Mouse (Mus musculus): Measurements from ENCODE around the gene Phf1. TPM values are rescaled to one million over a fixed set of nuclear protein-coding genes. Genes with fewer than 3 reads are reported as not detected.
"Not testable (repeated sequence)": the region's sequence is repeated elsewhere in the genome, so short reads cannot be mapped to it uniquely, and the experiment has no call there.

The Phf1 gene
- polyA plus RNA-seq, 1 experiment from 2014 or later, result 5.5 TPM

- no peaks in the 10 kb centered on the region for H3K9me3 ChIP-seq (ENCODE audit: control insufficient read depth, low read length)
- peak within 1 kb of the TSS; percentile 84 for H3K4me2 ChIP-seq (replicated peaks; ENCODE audit: low read depth, low read length)
- ATAC-seq (ENCODE audit: low FRiP score), result peak; percentile 97
- peak within 1 kb of the TSS; percentile 92 for H3K4me3 ChIP-seq (ENCODE audit: low read depth, low read length)
- WGBS, result under 1% methylated on average over 75 of the region's 75 CpGs
- 0 out of 2 replicates have a peak, but pooled peaks cover 4% of the 10 kb centered on the region for H3K36me3 ChIP-seq (ENCODE audit: control insufficient read depth, insufficient read depth, low read length)
- H3K27ac ChIP-seq (ENCODE audit: low read depth, low read length), result peak within 1 kb of the TSS; percentile 56; the same call in 1 of the 2 replicates
- peaks cover 6% of the 10 kb centered on the region; the same call in 1 of the 2 replicates for H3K4me1 ChIP-seq (replicated peaks; ENCODE audit: control insufficient read depth, insufficient read depth, low read length)
- H3K9ac ChIP-seq (ENCODE audit: low read depth, low read length), result peak within 1 kb of the TSS; percentile 70
- no peaks in the 10 kb centered on the region for H3K27me3 ChIP-seq (ENCODE audit: control insufficient read depth, insufficient read depth, low read length)
- peak; percentile 95 for DNase-seq (ENCODE audit: low spot score)
These were observed 40.1 kb downstream of the Phf1 start, which contains the start of gene Zbtb9 for GRCm38 (mm10) chr17:26972703-26973574. Zbtb9 (plus strand) TSS chr17:26973167.

- WGBS, result 92% methylated on average over 15 of the region's 15 CpGs
- Histone ChIP-seq H3K9ac (ENCODE audit: low read depth, low read length) (no peak overlapping the region), H3K36me3 (ENCODE audit: control insufficient read depth, insufficient read depth, low read length) (0 out of 2 replicates have a peak, but pooled peaks cover 4% of the 10 kb centered on the region), H3K27me3 (ENCODE audit: control insufficient read depth, insufficient read depth, low read length) (no peaks in the 10 kb centered on the region), H3K4me2 (replicated peaks; ENCODE audit: low read depth, low read length) (no peak overlapping the region), H3K9me3 (ENCODE audit: control insufficient read depth, low read length) (no peaks in the 10 kb centered on the region), H3K4me1 (replicated peaks; ENCODE audit: control insufficient read depth, insufficient read depth, low read length) (peaks cover 6% of the 10 kb centered on the region; the same call in 1 of the 2 replicates), H3K4me3 (ENCODE audit: low read depth, low read length) (no peak overlapping the region), H3K27ac (ENCODE audit: low read depth, low read length) (no peak overlapping the region)
- no peak for ATAC-seq (ENCODE audit: low FRiP score)
- no peak for DNase-seq (ENCODE audit: low spot score)
These were observed 41.7 kb downstream of the Phf1 start for GRCm38 (mm10) chr17:26974547-26974946.

- no peak overlapping the region for H3K9ac ChIP-seq (ENCODE audit: low read depth, low read length)
- H3K36me3 ChIP-seq (ENCODE audit: control insufficient read depth, insufficient read depth, low read length), result 0 out of 2 replicates have a peak, but pooled peaks cover 4% of the 10 kb centered on the region
- H3K9me3 ChIP-seq (ENCODE audit: control insufficient read depth, low read length), result no peaks in the 10 kb centered on the region
- no peak for ATAC-seq (ENCODE audit: low FRiP score)
- no peak overlapping the region for H3K4me3 ChIP-seq (ENCODE audit: low read depth, low read length)
- H3K4me1 ChIP-seq (replicated peaks; ENCODE audit: control insufficient read depth, insufficient read depth, low read length), result peaks cover 6% of the 10 kb centered on the region; the same call in 1 of the 2 replicates
- DNase-seq (ENCODE audit: low spot score), result no peak
- H3K27me3 ChIP-seq (ENCODE audit: control insufficient read depth, insufficient read depth, low read length), result no peaks in the 10 kb centered on the region
- H3K4me2 ChIP-seq (replicated peaks; ENCODE audit: low read depth, low read length), result no peak overlapping the region
- H3K27ac ChIP-seq (ENCODE audit: low read depth, low read length), result no peak overlapping the region
These were observed 42.6 kb downstream of the Phf1 start for GRCm38 (mm10) chr17:26975415-26975814.

- not testable (repeated sequence) for DNase-seq (ENCODE audit: low spot score); H3K4me2 ChIP-seq (replicated peaks; ENCODE audit: low read depth, low read length); H3K4me1 ChIP-seq (replicated peaks; ENCODE audit: control insufficient read depth, insufficient read depth, low read length); H3K27ac ChIP-seq (ENCODE audit: low read depth, low read length); H3K9ac ChIP-seq (ENCODE audit: low read depth, low read length); ATAC-seq (ENCODE audit: low FRiP score); H3K27me3 ChIP-seq (ENCODE audit: control insufficient read depth, insufficient read depth, low read length); H3K36me3 ChIP-seq (ENCODE audit: control insufficient read depth, insufficient read depth, low read length); H3K9me3 ChIP-seq (ENCODE audit: control insufficient read depth, low read length); H3K4me3 ChIP-seq (ENCODE audit: low read depth, low read length)
- 95% methylated on average over 6 of the region's 6 CpGs for WGBS
These were observed 44.5 kb downstream of the Phf1 start for GRCm38 (mm10) chr17:26977354-26977753.

- Histone ChIP-seq H3K27me3 (ENCODE audit: control insufficient read depth, insufficient read depth, low read length) (no peaks in the 10 kb centered on the region), H3K27ac (ENCODE audit: low read depth, low read length) (no peak overlapping the region), H3K36me3 (ENCODE audit: control insufficient read depth, insufficient read depth, low read length) (0 out of 2 replicates have a peak, but pooled peaks cover 4% of the 10 kb centered on the region), H3K4me2 (replicated peaks; ENCODE audit: low read depth, low read length) (no peak overlapping the region), H3K4me1 (replicated peaks; ENCODE audit: control insufficient read depth, insufficient read depth, low read length) (no peaks in the 10 kb centered on the region), H3K9ac (ENCODE audit: low read depth, low read length) (no peak overlapping the region), H3K4me3 (ENCODE audit: low read depth, low read length) (no peak overlapping the region), H3K9me3 (ENCODE audit: control insufficient read depth, low read length) (no peaks in the 10 kb centered on the region)
- DNase-seq (ENCODE audit: low spot score) (no peak), ATAC-seq (ENCODE audit: low FRiP score) (no peak)
- 88% methylated on average over 2 of the region's 2 CpGs for WGBS
These were observed 46.6 kb downstream of the Phf1 start for GRCm38 (mm10) chr17:26979426-26979825.

GRCm38 (mm10) chr17:26981050-26981449 is 48.2 kb downstream of the Phf1 start:
- no peak overlapping the region for H3K9ac ChIP-seq (ENCODE audit: low read depth, low read length)
- H3K4me1 ChIP-seq (replicated peaks; ENCODE audit: control insufficient read depth, insufficient read depth, low read length), result no peaks in the 10 kb centered on the region
- no peak for DNase-seq (ENCODE audit: low spot score)
- no peak overlapping the region for H3K4me3 ChIP-seq (ENCODE audit: low read depth, low read length)
- WGBS, result 84% methylated on average over 2 of the region's 2 CpGs
- ATAC-seq (ENCODE audit: low FRiP score), result no peak
- H3K27me3 ChIP-seq (ENCODE audit: control insufficient read depth, insufficient read depth, low read length), result no peaks in the 10 kb centered on the region
- H3K4me2 ChIP-seq (replicated peaks; ENCODE audit: low read depth, low read length), result no peak overlapping the region
- 0 out of 2 replicates have a peak, but pooled peaks cover 4% of the 10 kb centered on the region for H3K36me3 ChIP-seq (ENCODE audit: control insufficient read depth, insufficient read depth, low read length)
- H3K27ac ChIP-seq (ENCODE audit: low read depth, low read length), result no peak overlapping the region
- H3K9me3 ChIP-seq (ENCODE audit: control insufficient read depth, low read length), result no peaks in the 10 kb centered on the region

- WGBS, result 98% methylated on average over 4 of the region's 4 CpGs
These were observed 50.5 kb downstream of the Phf1 start for GRCm38 (mm10) chr17:26983382-26983781.

GRCm38 (mm10) chr17:26985503-26986179 is 52.8 kb downstream of the Phf1 start:
- WGBS, result 83% methylated on average over 10 of the region's 10 CpGs
- no peaks in the 10 kb centered on the region for H3K27me3 ChIP-seq (ENCODE audit: control insufficient read depth, insufficient read depth, low read length)
- no peak for ATAC-seq (ENCODE audit: low FRiP score)

More at GRCm38 (mm10) chr17:26983382-26983781, 50.5 kb downstream of the Phf1 start:
- no peaks in the 10 kb centered on the region for H3K4me1 ChIP-seq (replicated peaks; ENCODE audit: control insufficient read depth, insufficient read depth, low read length)
- no peak overlapping the region for H3K4me2 ChIP-seq (replicated peaks; ENCODE audit: low read depth, low read length)
- no peaks in the 10 kb centered on the region for H3K27me3 ChIP-seq (ENCODE audit: control insufficient read depth, insufficient read depth, low read length)
- H3K4me3 ChIP-seq (ENCODE audit: low read depth, low read length), result no peak overlapping the region
- H3K9ac ChIP-seq (ENCODE audit: low read depth, low read length), result no peak overlapping the region
- no peak for ATAC-seq (ENCODE audit: low FRiP score)
- no peak overlapping the region for H3K27ac ChIP-seq (ENCODE audit: low read depth, low read length)
- DNase-seq (ENCODE audit: low spot score), result no peak
- H3K36me3 ChIP-seq (ENCODE audit: control insufficient read depth, insufficient read depth, low read length), result no peaks in the 10 kb centered on the region
- no peaks in the 10 kb centered on the region for H3K9me3 ChIP-seq (ENCODE audit: control insufficient read depth, low read length)

More at GRCm38 (mm10) chr17:26985503-26986179, 52.8 kb downstream of the Phf1 start:
- Histone ChIP-seq H3K9ac (ENCODE audit: low read depth, low read length) (no peak overlapping the region), H3K9me3 (ENCODE audit: control insufficient read depth, low read length) (no peaks in the 10 kb centered on the region), H3K36me3 (ENCODE audit: control insufficient read depth, insufficient read depth, low read length) (no peaks in the 10 kb centered on the region), H3K4me2 (replicated peaks; ENCODE audit: low read depth, low read length) (no peak overlapping the region), H3K4me1 (replicated peaks; ENCODE audit: control insufficient read depth, insufficient read depth, low read length) (no peaks in the 10 kb centered on the region), H3K4me3 (ENCODE audit: low read depth, low read length) (no peak overlapping the region), H3K27ac (ENCODE audit: low read depth, low read length) (no peak overlapping the region)
- no peak for DNase-seq (ENCODE audit: low spot score)
